Mouse (Mus musculus): Measurements from ENCODE around the gene C1d.
"Not testable (repeated sequence)": the region's sequence is repeated elsewhere in the genome, so short reads cannot be mapped to it uniquely, and the experiment has no call there.

C1d gene

GRCm38 (mm10) chr11:17257443-17257842 lies at the start of gene C1d:
TSS of gene C1d (plus strand) at chr11:17257579.
- in situ Hi-C loops (cut with MboI, MseI): loop anchor here in 1 of 2 experiments (5.0 to 10.0 kb wide), 2 partner anchors 100 to 687 kb away; partner anchors contain the start of gene Ppp3r1

GRCm38 (mm10) chr11:17211258-17212140 lies 45.9 kb upstream of the C1d start, which contains the start of gene Pno1:
TSS of gene Pno1 (minus strand) at chr11:17211568.
- in situ Hi-C loops (cut with MboI, MseI): loop anchor here in 1 of 2 experiments (5.0 to 25.0 kb wide), 2 partner anchors 54 to 699 kb away; partner anchors contain the start of genes Ppp3r1 and Sec61g

GRCm38 (mm10) chr11:17212141-17212495 lies 45.3 kb upstream of the C1d start:
- in situ Hi-C loops (cut with MboI, MseI): loop anchor here in 1 of 2 experiments (5.0 to 25.0 kb wide), 2 partner anchors 55 to 700 kb away; partner anchors contain the start of genes Ppp3r1 and Sec61g

- in situ Hi-C loops (cut with MboI, MseI): loop anchor here in 1 of 2 experiments (5.0 to 25.0 kb wide), 2 partner anchors 56 to 701 kb away; partner anchors contain the start of genes Ppp3r1 and Sec61g
Measured at GRCm38 (mm10) chr11:17212903-17213509, 44.4 kb upstream of the C1d start.

GRCm38 (mm10) chr11:17215475-17215874 lies 41.9 kb upstream of the C1d start:
- in situ Hi-C loops (cut with MboI, MseI): loop anchor here in 1 of 2 experiments (25.0 kb wide), 1 partner anchor 703 kb away; the partner anchor contains the start of gene Sec61g

GRCm38 (mm10) chr11:17221126-17221525 lies 36.3 kb upstream of the C1d start:
- in situ Hi-C loops (cut with MboI, MseI): loop anchor here in 1 of 2 experiments (25.0 kb wide), 1 partner anchor 709 kb away; the partner anchor contains the start of gene Sec61g

GRCm38 (mm10) chr11:17232792-17233191 lies 24.6 kb upstream of the C1d start:
- in situ Hi-C loops (cut with MboI, MseI): no loop called here

GRCm38 (mm10) chr11:17236449-17237037 lies 20.8 kb upstream of the C1d start:
- in situ Hi-C loops (cut with MboI, MseI): no loop called here

GRCm38 (mm10) chr11:17238598-17238997 lies 18.8 kb upstream of the C1d start:
- in situ Hi-C loops (cut with MboI, MseI): not testable (repeated sequence)

GRCm38 (mm10) chr11:17248715-17249114 lies 8.7 kb upstream of the C1d start:
- in situ Hi-C loops (cut with MboI, MseI): no loop called here

GRCm38 (mm10) chr11:17256813-17257365 lies 490 bp upstream of the C1d start:
- in situ Hi-C loops (cut with MboI, MseI): loop anchor here in 1 of 2 experiments (5.0 to 10.0 kb wide), 2 partner anchors 100 to 688 kb away; partner anchors contain the start of gene Ppp3r1

GRCm38 (mm10) chr11:17257861-17258260 lies 482 bp downstream of the C1d start:
- in situ Hi-C loops (cut with MboI, MseI): loop anchor here in 1 of 2 experiments (5.0 to 10.0 kb wide), 2 partner anchors 101 to 687 kb away; partner anchors contain the start of gene Ppp3r1

- in situ Hi-C loops (cut with MboI, MseI): no loop called here
Measured at GRCm38 (mm10) chr11:17267176-17267575, 9.8 kb downstream of the C1d start.

GRCm38 (mm10) chr11:17268801-17269200 lies 11.4 kb downstream of the C1d start:
- in situ Hi-C loops (cut with MboI, MseI): no loop called here

GRCm38 (mm10) chr11:17279959-17280358 lies 22.6 kb downstream of the C1d start:
- in situ Hi-C loops (cut with MboI, MseI): loop anchor here in 1 of 2 experiments (25.0 kb wide), 1 partner anchor 1732 kb away; the partner anchor contains the start of gene Meis1

- in situ Hi-C loops (cut with MboI, MseI): loop anchor here in 1 of 2 experiments (25.0 kb wide), 1 partner anchor 1728 kb away; the partner anchor contains the start of gene Meis1
Measured at GRCm38 (mm10) chr11:17284055-17284454, 26.7 kb downstream of the C1d start.

- in situ Hi-C loops (cut with MboI, MseI): loop anchor here in 1 of 2 experiments (25.0 kb wide), 1 partner anchor 1723 kb away; the partner anchor contains the start of gene Meis1
Measured at GRCm38 (mm10) chr11:17288884-17289283, 31.5 kb downstream of the C1d start.

- in situ Hi-C loops (cut with MboI, MseI): no loop called here
Measured at GRCm38 (mm10) chr11:17306007-17306891, 48.9 kb downstream of the C1d start.

GRCm38 (mm10) chr11:17307457-17307856 lies 50.1 kb downstream of the C1d start:
- in situ Hi-C loops (cut with MboI, MseI): no loop called here

Measured in T-helper 17 cell (primary cell).